Mouse (Mus musculus) CD4-positive, CD25-positive, alpha-beta regulatory T cell, adult 2 months (primary cell): ENCODE measurements around the gene Vpreb2.
"Not testable (repeated sequence)": the region's sequence is repeated elsewhere in the genome, so short reads cannot be mapped to it uniquely, and the experiment has no call there.

Experiments
- DNase-seq: peaks from one replicate; pipeline ENCODE4 v3.0.0-alpha.2; 2012; ENCODE audit warnings: low read depth, low spot score

Vpreb2 gene

DNA sequence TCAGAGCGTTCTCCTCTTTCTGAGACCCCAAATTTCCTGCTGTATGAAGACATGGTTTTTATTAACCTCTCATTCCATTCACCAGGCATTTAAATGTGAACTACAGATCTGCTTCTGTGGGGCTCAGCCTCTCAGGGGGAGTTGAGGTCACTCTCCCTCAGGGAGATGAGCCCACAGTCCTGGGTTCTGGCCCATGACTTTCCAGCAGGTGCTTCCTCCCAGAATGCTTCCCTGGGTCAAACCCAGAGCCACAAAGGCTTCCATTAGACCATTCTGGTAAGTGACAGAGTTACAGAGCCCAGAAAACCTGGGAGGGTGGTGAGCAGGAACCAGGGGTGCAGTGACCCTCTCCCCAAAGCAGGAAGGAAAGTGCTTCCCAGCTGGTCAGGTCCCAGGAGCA is at the start of gene Vpreb2:
Gene Vpreb2, plus strand, starts transcription at position 301 of the 400 bp plus-strand sequence.
- DNase-seq = no peak

DNA sequence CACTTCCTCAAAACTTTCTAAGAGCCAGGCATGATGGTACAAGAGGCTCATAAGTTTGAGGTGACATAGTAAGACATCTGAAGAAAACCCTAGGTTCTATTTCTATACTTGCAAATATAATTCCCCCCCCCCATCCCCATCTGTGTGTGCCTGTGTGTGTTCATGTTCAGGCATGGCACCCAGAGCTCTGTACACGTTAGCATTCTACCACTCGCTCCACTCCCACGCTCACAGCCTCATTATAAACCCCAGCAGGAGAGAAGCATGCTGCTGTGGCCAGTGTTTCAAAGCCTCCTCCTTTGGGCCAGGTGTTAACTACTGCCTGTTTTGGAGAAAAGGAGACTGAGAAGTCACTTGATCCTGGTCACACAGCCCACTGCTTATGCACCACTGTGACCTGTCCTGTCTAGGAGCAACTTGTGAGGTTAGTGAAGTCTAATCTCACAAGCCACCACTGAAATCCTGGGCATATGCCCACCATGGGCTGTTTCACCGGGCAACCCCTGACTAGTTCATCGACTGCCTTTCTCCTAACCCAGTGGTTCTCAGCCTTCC is 48.2 kb upstream of the Vpreb2 start:
- DNase-seq = no peak

GRCm38 (mm10) chr16:17933594-17934444 is 46.4 kb upstream of the Vpreb2 start:
- DNase-seq = no peak

DNA sequence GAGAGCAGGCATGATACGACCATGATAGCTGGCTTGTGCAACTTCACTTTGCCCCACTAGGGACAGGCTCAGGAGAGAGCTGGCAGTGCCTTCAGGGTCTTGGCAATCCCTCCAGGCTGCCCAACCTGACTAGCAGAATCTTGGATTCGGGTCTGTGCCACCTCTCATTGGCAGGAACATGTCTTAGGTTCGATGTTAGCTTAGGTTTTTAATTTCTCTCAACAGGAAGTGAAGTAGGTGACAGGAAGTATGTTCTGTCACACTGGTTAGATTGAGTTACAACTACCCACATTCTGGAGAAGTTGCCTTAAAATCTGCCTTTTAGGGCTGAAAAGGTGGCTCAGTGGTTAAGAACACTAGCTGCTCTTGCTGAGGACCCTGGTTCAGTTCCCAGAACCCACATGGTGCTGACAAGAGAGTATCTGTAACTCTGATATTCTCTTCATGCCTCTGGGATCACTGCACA is 45.8 kb upstream of the Vpreb2 start:
- DNase-seq = peak; percentile 39

GRCm38 (mm10) chr16:17936776-17937175 is 43.5 kb upstream of the Vpreb2 start:
- no peak for DNase-seq

DNA sequence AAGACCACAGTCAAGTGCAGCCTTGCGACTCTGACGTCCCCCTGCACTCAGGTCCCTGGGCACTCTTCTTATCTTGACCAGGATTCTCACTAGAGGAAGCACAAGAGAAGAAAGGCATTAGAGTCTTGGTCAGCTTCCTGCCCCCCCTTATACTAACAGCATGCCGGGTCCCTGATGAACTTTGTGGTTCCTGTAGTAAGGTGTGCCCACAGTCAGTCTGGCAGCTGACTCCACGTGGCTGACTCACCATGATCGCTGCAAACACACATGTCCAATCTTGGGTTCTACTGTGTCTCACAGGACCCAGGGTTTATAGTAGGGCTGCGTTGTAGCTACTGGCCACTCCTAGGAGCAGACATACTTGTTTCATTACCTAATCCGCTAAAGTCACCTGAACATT is 42.0 kb upstream of the Vpreb2 start:
- DNase-seq = no peak

- DNase-seq = peak; percentile 85
Measured at GRCm38 (mm10) chr16:17938821-17939220, 41.4 kb upstream of the Vpreb2 start.

DNA sequence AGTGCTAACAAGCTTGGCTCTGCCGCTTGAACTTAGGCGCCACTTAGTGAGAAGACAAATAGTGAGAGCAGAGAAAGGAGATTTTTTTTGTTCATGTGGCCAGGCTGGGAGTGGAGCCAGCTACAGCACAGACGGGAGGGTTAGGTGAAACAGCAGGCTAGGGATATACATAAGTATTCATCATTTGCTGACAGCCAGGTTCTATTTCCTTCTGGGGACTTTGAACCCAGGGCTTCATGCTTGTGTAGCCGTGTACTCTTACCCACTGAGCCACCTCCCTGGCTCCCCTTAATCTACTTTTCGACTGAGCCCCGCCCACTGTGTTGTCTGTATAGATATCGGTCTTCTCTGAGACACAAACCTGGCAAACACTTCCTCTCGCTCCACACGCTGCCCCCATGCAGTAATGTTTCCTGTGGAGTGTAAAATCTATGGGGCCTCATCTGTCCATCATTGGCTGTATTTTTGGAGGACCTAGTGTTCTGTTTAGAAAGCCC is 40.9 kb upstream of the Vpreb2 start:
- no peak for DNase-seq

DNA sequence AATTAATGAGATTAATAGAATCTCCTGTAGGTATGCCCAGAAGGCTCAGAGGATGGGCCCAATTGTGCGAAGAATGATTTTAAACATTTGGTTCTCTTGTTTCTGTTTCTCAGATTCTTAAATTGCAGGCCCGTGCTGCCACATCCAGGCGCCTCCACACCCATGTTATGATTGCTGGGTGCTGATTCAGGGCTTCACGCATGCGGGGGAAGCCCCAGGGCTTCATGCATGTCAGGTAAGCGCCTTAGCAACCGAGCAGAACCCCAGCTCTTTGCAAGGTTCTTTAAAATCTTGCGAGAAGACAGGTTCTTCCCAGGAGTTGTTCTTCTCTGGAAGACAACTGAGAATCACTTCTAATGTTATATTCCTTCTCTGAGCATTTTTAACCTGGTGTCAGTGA is 36.8 kb upstream of the Vpreb2 start:
- no peak for DNase-seq

GRCm38 (mm10) chr16:17945081-17945831 is 35.0 kb upstream of the Vpreb2 start:
- DNase-seq = no peak

DNA sequence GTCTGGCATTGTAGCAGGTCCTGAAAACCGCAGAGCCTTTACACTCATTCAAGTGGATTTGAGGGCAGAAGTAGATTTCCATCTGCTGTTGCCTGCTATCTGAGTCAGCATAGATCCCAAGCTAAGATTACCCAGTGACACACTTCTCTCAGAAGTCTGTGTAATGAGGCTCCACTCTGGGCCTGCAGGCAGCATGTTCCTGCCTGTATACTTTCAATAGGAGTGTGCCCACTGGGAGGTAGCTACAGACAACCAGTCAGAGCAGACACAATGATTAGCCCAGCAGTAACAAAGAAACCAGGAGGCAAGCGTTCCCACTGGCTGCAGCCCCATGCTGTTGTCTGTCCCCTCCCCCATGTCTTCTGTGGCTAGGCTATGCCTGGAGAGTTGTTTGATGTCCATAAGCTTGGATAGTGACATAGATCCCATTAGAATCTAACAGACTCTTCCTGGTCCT is 30.8 kb upstream of the Vpreb2 start:
- no peak for DNase-seq

DNA sequence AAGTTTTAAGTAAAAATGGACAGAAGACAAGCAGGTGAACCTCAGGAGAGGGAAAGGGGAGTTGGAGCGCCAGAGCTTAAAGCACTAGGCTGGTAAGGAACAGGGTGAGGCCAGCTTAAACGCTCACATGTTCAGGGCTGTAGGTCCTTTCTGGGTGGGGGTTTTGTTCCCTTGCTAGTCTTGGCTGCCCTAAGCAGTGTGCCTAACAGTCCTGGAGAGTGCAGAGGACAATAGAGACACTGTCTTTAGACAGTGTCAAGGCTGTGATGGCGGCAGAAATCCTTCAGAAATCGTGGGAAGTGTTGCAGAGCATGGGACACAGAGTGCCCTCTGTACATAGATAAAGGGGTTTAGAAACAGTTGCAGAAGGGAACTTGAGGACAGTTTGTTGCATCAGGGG is 30.2 kb upstream of the Vpreb2 start:
- no peak for DNase-seq

DNA sequence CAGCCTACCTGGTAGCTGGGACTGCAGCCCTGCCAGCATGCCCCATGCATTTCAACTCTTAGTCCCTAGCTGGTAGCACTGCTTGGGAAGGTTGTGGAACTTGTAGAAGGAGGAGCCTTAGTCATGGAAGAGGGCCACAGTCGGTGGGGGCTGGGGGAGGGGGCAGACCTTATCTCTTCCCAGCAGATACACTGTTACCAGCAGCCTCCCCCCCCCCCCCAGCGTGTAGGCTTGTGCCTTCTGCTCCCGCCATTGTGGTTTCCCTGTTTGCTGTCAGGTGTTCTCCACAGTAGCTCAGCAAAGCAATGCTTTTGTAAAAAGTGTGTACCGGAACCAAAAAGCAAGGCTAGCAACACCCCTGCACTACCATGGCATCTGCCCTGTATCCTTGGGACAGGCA is 28.6 kb upstream of the Vpreb2 start:
- no peak for DNase-seq

- not testable (repeated sequence) for DNase-seq
Measured at GRCm38 (mm10) chr16:17956052-17956638, 24.1 kb upstream of the Vpreb2 start.

- DNase-seq = no peak
Measured at GRCm38 (mm10) chr16:17962091-17962490, 18.1 kb upstream of the Vpreb2 start.

DNA sequence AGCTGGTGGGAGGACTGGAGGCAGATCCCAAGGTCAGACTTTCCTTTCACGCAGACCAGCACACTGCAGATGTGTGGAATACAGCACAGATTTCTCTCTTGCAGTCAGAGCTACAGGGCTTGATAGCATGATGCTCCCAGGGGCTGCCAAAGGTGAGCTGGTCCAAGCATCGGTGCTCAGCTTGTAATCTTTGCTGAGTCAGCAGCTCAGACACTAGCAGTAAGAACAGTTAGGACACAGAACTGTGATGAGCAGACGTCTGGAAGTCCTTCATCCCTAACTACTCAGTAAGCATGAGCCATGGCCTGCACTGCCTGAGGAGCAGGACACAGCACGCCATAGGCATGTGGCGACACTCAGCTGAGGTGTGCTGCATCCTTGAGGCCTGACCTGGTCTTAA is 8.4 kb upstream of the Vpreb2 start:
- DNase-seq = no peak

DNA sequence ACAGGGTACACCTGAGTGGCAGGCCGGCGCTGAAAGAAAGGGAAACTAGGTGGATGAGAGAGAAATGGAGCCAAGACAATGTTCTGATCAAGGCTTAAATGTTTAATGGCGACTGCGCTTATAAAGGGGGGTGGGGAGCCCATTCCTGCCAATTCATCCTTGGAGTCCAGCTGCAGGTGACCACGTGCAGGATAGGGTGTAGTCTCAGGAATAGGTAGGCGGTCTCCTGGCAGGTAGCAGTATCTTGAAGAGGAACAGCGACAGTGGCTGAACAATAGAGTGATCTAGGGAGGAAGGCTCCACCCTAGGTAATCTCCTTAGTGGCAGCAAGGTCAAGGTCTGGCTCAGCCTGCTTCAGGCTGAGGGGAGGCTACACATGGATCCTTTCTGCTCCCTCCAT is 2.4 kb upstream of the Vpreb2 start:
- not testable (repeated sequence) for DNase-seq

GRCm38 (mm10) chr16:17983201-17983600 is 3.0 kb downstream of the Vpreb2 start:
- no peak for DNase-seq

GRCm38 (mm10) chr16:17984231-17984630 is 4.0 kb downstream of the Vpreb2 start:
- no peak for DNase-seq

DNA sequence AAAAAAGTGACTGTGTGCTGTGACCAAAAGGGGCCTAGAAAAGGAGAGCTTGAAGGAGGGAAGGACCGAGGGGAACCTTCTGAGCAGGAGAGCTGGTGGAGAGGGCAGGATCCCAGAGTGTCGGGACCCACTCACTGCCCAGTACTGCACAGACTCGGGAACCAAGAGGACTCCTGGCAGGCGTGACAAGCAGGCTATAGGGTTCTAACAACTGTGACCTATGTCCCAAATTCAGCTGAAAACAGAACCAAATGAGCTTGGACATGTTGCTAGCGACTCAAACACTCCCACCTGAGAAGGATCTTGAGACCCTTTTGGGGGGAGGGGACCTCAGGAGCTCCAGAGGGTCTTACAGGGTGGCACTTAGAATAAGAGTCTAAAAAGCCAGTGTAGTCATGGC is 4.8 kb downstream of the Vpreb2 start:
- DNase-seq = no peak

GRCm38 (mm10) chr16:17986456-17987132 is 6.4 kb downstream of the Vpreb2 start:
- peak; percentile 74 for DNase-seq
